Mouse (Mus musculus) erythroblast, embryonic 14.5 days (primary cell): ENCODE measurements around the gene Atp9a.

Experiments
- GATA1 ChIP-seq: IDR thresholded peaks from 2 replicates; pipeline ENCODE4 v1.6.1; 2012; ENCODE audit warnings: low read length, inconsistent platforms, mixed read lengths
- TAL1 ChIP-seq: IDR thresholded peaks from 3 replicates; pipeline ENCODE4 v1.6.1; 2012; ENCODE audit warnings: low read length, inconsistent platforms, mixed read lengths

- TF ChIP-seq TAL1 (no peak), GATA1 (no peak)
These were observed 19.7 kb upstream of the Atp9a start for GRCm38 (mm10) chr2:168761954-168762353.
